Mouse (Mus musculus): ENCODE data around the gene Slc6a11. TPM values are rescaled to one million over a fixed set of nuclear protein-coding genes. Genes with fewer than 3 reads are reported as not detected.

The Slc6a11 gene
- total RNA-seq, 2 experiments from 2014 or later: 131 to 148 TPM

DNA sequence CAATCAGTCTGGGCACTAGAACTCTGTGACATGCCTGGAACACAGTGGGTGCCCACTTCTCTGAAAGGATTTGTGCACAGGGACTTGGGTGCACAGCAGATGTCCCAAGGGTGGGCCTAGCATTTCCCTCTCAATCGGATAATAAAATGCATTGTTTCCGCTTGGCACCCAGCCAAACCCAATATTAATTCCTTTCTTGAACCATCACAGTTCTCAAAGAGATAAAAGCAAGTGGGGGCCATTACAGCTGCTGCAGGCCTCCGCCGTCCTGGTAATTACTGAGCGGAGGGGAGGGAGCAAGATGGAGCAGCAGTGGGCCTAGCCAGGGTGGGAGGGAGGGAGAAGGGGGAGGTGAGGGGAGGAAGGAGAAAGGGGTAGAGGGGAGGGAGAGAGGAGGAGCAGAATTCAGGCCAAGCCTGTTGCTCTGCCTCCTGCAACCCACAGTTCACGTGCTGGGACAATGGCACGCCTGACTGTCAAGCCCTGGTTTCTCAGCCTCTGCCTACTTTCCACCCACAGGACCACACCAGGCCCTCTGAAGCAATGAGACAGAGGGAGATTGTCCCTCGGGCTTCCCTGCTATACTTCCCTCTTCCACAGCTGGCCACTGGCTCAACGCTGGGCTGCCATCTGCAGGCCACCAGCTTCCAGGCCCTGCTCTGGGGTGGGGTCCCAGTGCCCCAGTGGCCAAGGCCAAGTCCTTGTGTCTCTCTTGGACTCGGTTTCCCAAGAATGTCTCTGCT lies 166.4 kb downstream of the Slc6a11 start:
- intact Hi-C loops (cut with DNase I): no loop called here
- DNase-seq: peak; percentile 42

Other genes with a start within 250 kb of the Slc6a11 start
- 100 to 1,000 TPM; 204 to 209 TPM for gene Atp2b2, start 88.6 kb upstream of the Slc6a11 start, total RNA-seq (2021)
- gene Slc6a1, start 151.4 kb downstream of the Slc6a11 start, total RNA-seq (2021): 100 to 1,000 TPM; 190 to 242 TPM

Measured in left cerebral cortex, postnatal 4 days (tissue).